Mouse (Mus musculus) activated CD4-positive, CD25-positive, alpha-beta regulatory T cell (primary cell): ENCODE data around the gene CN725425. TPM values are rescaled to one million over a fixed set of nuclear protein-coding genes. Genes with fewer than 3 reads are reported as not detected.

Experiments
- polyA plus RNA-seq, 2 experiments: library from polyadenylated mRNA; unstranded; fragments of 100-300 nt; shearing (Covaris generic); gene quantifications; one replicate each; pipeline ENCODE4 v1.2.1; 2017

CN725425 gene
- under 1 TPM in 1 of 2 experiments, not detected in 1; 0.09 TPM for polyA plus RNA-seq

DNA sequence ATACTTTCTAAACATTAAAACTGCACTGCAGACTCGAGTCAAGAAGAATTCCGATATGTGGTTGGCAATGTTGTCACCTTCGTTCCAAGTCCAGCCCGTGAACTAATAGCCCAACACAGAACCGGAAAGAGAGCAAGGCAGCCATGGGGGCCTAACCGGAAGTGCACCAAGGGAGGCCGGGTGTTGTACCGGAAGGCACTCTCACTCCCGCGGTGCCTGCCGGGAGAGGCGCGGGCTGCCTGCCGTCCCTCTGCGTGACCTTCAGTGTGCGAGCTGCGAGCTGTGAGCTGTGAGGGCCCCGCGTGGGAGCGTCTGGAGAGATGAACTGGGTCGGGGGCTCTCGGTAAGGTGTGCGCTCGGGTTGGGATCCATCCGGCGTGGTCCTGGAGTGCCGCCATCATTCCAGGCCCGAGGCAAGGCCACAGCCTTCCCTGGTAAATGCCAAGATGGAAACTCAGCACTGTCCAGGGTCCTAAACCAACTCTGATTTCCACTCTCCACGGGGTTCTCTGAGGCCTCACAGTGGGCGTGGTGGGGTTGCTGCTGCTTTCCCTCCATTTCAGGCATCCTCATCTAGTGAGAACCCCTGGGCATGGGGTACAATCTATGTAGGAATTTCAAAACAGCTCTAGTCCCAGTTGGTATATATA lies at the start of gene CN725425:
CN725425 (plus strand) TSS at position 239 of the 650 bp plus-strand sequence.

DNA sequence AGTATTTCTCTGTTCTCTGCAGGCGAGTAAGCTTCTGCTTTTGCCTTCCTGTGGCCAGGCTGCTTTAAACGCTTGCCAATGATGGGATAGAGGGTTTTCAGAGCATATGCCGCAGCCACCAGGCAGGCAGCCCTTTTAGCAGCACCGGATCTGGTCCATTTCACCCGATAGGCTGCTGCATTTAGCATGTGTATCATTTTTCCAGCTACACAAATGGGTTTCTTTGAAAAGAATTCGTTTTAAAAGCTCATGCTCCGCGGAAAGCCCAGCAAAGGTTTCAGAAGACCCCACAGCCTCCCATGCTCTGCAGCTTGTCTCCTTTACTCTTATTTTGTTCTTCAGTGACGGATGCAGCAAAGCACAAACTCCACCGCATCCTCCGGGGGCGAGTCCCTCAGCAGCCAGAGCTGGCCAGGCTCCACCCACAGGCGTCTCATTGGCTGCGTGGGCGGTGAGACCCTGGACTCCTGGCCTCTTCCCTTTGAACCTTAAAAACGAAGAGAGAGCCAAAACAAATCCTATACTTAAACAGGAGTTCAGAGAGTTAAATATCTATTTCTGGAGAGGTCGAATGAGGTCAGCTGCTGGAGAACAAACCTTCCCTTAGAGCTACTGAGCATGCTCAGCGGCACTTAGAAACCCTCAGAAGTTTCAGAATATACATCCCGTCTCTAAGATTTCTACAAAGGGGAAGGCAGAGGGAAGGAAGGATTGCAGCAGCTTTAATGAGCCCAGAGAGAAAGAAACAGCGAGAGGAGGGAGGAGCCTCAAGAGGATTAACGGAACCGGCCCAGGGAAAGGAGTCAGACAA lies 7.7 kb upstream of the CN725425 start, which contains the start of gene Abcd2:
Abcd2 (minus strand) TSS at position 388 of the 811 bp plus-strand sequence.

Other genes with a start within 250 kb of the CN725425 start
- gene Kif21a, start 149.5 kb upstream of the CN725425 start, polyA plus RNA-seq: under 1 TPM; 0.02 to 0.12 TPM
- under 1 TPM in 1 of 2 experiments, not detected in 1; 0.11 TPM for gene Abcd2, start 7.7 kb upstream of the CN725425 start, polyA plus RNA-seq